Mouse (Mus musculus): ENCODE measurements around the gene Cbln3.

GRCm38 (mm10) chr14:55853621-55854285 is 30.4 kb downstream of the Cbln3 start, which contains the start of gene Nynrin:
- TF ChIP-seq POLR2A (IDR thresholded peaks at IDR 0.05; ENCODE audit: insufficient read length, low read depth) (no peak), MYOD1 (IDR thresholded peaks at IDR 0.05; ENCODE audit: control insufficient read depth in 1 of 3, insufficient read length in 2 of 3, low read depth in 2 of 3) (no peak), E2F4 (IDR thresholded peaks at IDR 0.05; ENCODE audit: insufficient read depth) (no peak), SRF (IDR thresholded peaks at IDR 0.05; ENCODE audit: control insufficient read depth, insufficient read length, low read depth) (no peak), TCF12 (IDR thresholded peaks at IDR 0.05; ENCODE audit: insufficient read depth, poor library complexity, severe bottlenecking) (no peak), MAX (IDR thresholded peaks at IDR 0.05; ENCODE audit: low read depth) (no peak), POLR2AphosphoS2 (IDR thresholded peaks at IDR 0.05; ENCODE audit: insufficient read length, low read depth) (no peak), USF1 (IDR thresholded peaks at IDR 0.05; ENCODE audit: low read depth) (no peak), TCF3 (IDR thresholded peaks at IDR 0.05; ENCODE audit: insufficient read length, low read depth) (no peak)
